Mouse (Mus musculus) monocyte, adult 5-6 weeks (primary cell): ENCODE results near the gene Olfr1494. TPM values are rescaled to one million over a fixed set of nuclear protein-coding genes. Genes with fewer than 3 reads are reported as not detected.
A peak's percentile ranks its signal among the peaks of the same experiment; 100 is the strongest.

Experiments
- ATAC-seq: fragments of 153-309, 156-312 bp; replicated peaks from 2 replicates; pipeline ENCODE4 v1.8.0; 2017; ENCODE audit warnings: mild to moderate bottlenecking; ENCODE audit not compliant: low TSS enrichment, insufficient number of reproducible peaks, severe bottlenecking, poor library complexity, low FRiP score
- total RNA-seq: library from RNA; stranded (forward); fragments of 200-1000, 200-491, 200-594 nt; gene quantifications from 3 replicates; pipeline ENCODE4 v1.2.3, GENCODE M21; 2017

The Olfr1494 gene
- total RNA-seq = not detected in 3 replicates

GRCm38 (mm10) chr19:13739428-13739827, at the start of gene Olfr1494:
TSS of gene Olfr1494 (plus strand) at chr19:13739728.
- no peak for ATAC-seq

- no peak for ATAC-seq
Measured at GRCm38 (mm10) chr19:13696968-13697367, 42.6 kb upstream of the Olfr1494 start, which contains the start of gene Olfr1491. TSS of gene Olfr1491 (plus strand) at chr19:13697268.

- no peak for ATAC-seq
Measured at GRCm38 (mm10) chr19:13722978-13723377, 16.6 kb upstream of the Olfr1494 start, which contains the start of gene Olfr1493-ps1. TSS of gene Olfr1493-ps1 (plus strand) at chr19:13723278.

- no peak for ATAC-seq
Measured at GRCm38 (mm10) chr19:13749366-13749765, 9.8 kb downstream of the Olfr1494 start.

- ATAC-seq = no peak
Measured at GRCm38 (mm10) chr19:13764306-13764705, 24.8 kb downstream of the Olfr1494 start, which contains the start of gene Olfr1495. TSS of gene Olfr1495 (plus strand) at chr19:13764606.

GRCm38 (mm10) chr19:13768565-13769276, 29.2 kb downstream of the Olfr1494 start:
- ATAC-seq = 0 out of 2 replicates have a peak, but pooled peaks have one; percentile 17

GRCm38 (mm10) chr19:13777578-13777977, 38.0 kb downstream of the Olfr1494 start, which contains the start of gene Olfr1496:
TSS of gene Olfr1496 (plus strand) at chr19:13777878.
- ATAC-seq = no peak

- no peak for ATAC-seq
Measured at GRCm38 (mm10) chr19:13798102-13798501, 58.6 kb downstream of the Olfr1494 start, which contains the start of gene Olfr1497. TSS of gene Olfr1497 (minus strand) at chr19:13798202.

Other genes starting within 250 kb of the Olfr1494 start
- gene Olfr1477, start 239.2 kb upstream of the Olfr1494 start, total RNA-seq = not detected in 3 replicates
- not detected in 3 replicates for gene Olfr1480, start 211.8 kb upstream of the Olfr1494 start, total RNA-seq
- not detected in 3 replicates for gene Olfr1484, start 156.2 kb upstream of the Olfr1494 start, total RNA-seq
- not detected in 3 replicates for gene Olfr1487, start 122.4 kb upstream of the Olfr1494 start, total RNA-seq
- gene Olfr1489, start 108.1 kb upstream of the Olfr1494 start, total RNA-seq = not detected in 3 replicates
- gene Olfr1490, start 88.6 kb upstream of the Olfr1494 start, total RNA-seq = not detected in 3 replicates
- gene Olfr1491, start 42.5 kb upstream of the Olfr1494 start, total RNA-seq = not detected in 3 replicates
- gene Olfr1493-ps1, start 16.4 kb upstream of the Olfr1494 start, total RNA-seq = not detected in 3 replicates
- gene Olfr1495, start 24.9 kb downstream of the Olfr1494 start, total RNA-seq = not detected in 3 replicates
- not detected in 3 replicates for gene Olfr1496, start 38.1 kb downstream of the Olfr1494 start, total RNA-seq
- not detected in 3 replicates for gene Olfr1497, start 58.5 kb downstream of the Olfr1494 start, total RNA-seq
- gene Olfr1499, start 79.7 kb downstream of the Olfr1494 start, total RNA-seq = not detected in 3 replicates
- gene Olfr1500, start 90.8 kb downstream of the Olfr1494 start, total RNA-seq = not detected in 3 replicates
- not detected in 3 replicates for gene Olfr1501, start 111.0 kb downstream of the Olfr1494 start, total RNA-seq
- gene Olfr1502, start 122.1 kb downstream of the Olfr1494 start, total RNA-seq = not detected in 3 replicates
- not detected in 3 replicates for gene Olfr1504, start 158.2 kb downstream of the Olfr1494 start, total RNA-seq
- gene Olfr1505, start 173.8 kb downstream of the Olfr1494 start, total RNA-seq = not detected in 3 replicates